ENCODE assay signal across 8 mouse cellular contexts in the genomic region with DNA sequence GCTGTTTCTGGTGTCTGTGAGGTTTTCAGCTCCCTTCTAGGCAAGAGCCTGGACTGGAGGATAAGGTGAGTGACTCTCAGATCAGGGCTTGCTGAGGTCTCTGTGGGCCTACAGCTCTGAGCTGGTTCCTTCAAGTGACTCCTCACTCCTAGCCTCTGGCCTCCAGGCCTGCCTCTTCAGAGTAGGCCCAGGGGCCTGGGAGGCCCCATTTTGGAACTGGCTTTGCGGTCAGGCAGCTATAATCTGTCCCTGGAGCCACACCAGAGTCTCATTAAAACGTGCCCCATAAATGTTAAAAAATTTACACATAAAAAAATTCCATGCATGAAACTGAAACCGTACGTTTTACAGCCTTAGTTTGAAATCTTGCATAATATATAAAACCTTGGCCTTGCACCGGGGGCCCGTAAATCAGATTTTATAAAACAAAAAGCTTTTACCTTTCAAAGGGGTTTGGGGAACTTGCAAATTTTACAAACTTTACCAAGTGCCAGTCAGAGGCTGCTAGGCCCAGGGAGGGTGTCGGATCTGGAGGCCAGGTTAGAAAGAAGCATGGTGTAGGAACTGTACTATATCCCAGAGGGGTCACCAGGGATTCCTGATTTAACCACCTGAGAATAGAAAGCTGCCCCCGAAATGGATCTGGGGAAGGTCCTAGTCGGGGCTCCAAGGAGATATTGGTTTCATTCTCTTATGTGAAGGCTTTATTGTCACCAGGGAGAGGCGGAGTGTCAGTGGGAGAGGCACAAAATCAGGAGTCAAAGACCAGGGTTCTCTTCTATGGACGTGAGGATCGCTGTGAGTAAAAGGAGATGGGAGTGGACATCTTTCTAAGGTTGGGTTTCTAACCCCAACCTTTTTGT.
DNase-seq lines count a peak whose midpoint lies in the region; ATAC-seq and TF ChIP-seq lines count a peak whose summit lies in the region.

No protein-coding gene starts in this region.

- TF ChIP-seq EP300 in lung, postnatal 0 days (IDR thresholded peaks at IDR 0.05) = no peak

- peak; percentile 55; the same call in 1 of the 2 replicates for ATAC-seq in forebrain, embryonic 11.5 days (replicated peaks; ENCODE audit: low FRiP score)
- peak; percentile 4; the same call in 1 of the 2 replicates for ATAC-seq in lung, embryonic 14.5 days (ENCODE audit: insufficient read depth)
- ATAC-seq in lung, postnatal 0 days = no peak
- peak; percentile 87 for ATAC-seq in limb, embryonic 12.5 days (ENCODE audit: insufficient number of reproducible peaks, insufficient read depth, low FRiP score, low TSS enrichment, low read depth)
- peak; percentile 11; the same call in 1 of the 2 replicates for ATAC-seq in neural tube, embryonic 15.5 days (ENCODE audit: low FRiP score)
- ATAC-seq in megakaryocyte, adult 5-6 weeks (ENCODE audit: poor library complexity, severe bottlenecking) = no peak

- H3K9me3 ChIP-seq in forebrain, embryonic 11.5 days (ENCODE audit: control insufficient read depth, low read length) = no peaks in the 10 kb centered on the region
- H3K9me3 ChIP-seq in forebrain, embryonic 10.5 days = peaks cover 5% of the 10 kb centered on the region; the same call in 1 of the 2 replicates
- H3K9me3 ChIP-seq in lung, embryonic 14.5 days (ENCODE audit: low read depth, low read length) = no peaks in the 10 kb centered on the region
- no peaks in the 10 kb centered on the region for H3K9me3 ChIP-seq in lung, postnatal 0 days (ENCODE audit: low read length)
- peaks cover 4% of the 10 kb centered on the region for H3K9me3 ChIP-seq in limb, embryonic 12.5 days
- H3K9me3 ChIP-seq in neural tube, embryonic 15.5 days (replicated peaks) = no peaks in the 10 kb centered on the region

- no peak overlapping the region for H3K4me2 ChIP-seq in forebrain, embryonic 11.5 days (ENCODE audit: low read depth, low read length, severe bottlenecking)
- no peak overlapping the region for H3K4me2 ChIP-seq in lung, embryonic 14.5 days
- H3K4me2 ChIP-seq in lung, postnatal 0 days (replicated peaks; ENCODE audit: low read depth, low read length) = no peak overlapping the region
- no peak overlapping the region for H3K4me2 ChIP-seq in limb, embryonic 12.5 days
- H3K4me2 ChIP-seq in neural tube, embryonic 15.5 days = peak overlapping the region; percentile 44; the same call in 1 of the 2 replicates

- H3K9ac ChIP-seq in forebrain, embryonic 11.5 days (ENCODE audit: low read length) = no peak overlapping the region
- no peak overlapping the region for H3K9ac ChIP-seq in lung, embryonic 14.5 days
- no peak overlapping the region for H3K9ac ChIP-seq in lung, postnatal 0 days (replicated peaks; ENCODE audit: low read depth)
- no peak overlapping the region for H3K9ac ChIP-seq in limb, embryonic 12.5 days (replicated peaks)
- H3K9ac ChIP-seq in neural tube, embryonic 15.5 days (replicated peaks) = no peak overlapping the region

- no peak for TF ChIP-seq CTCF in lung, embryonic 14.5 days (IDR thresholded peaks at IDR 0.05; ENCODE audit: low read depth)
- no peak for TF ChIP-seq CTCF in lung, postnatal 0 days (IDR thresholded peaks at IDR 0.05)

- H3K4me3 ChIP-seq in forebrain, embryonic 11.5 days (ENCODE audit: low read depth, low read length) = no peak overlapping the region
- H3K4me3 ChIP-seq in forebrain, embryonic 10.5 days = no peak overlapping the region
- no peak overlapping the region for H3K4me3 ChIP-seq in lung, embryonic 14.5 days (ENCODE audit: low read depth, low read length)
- H3K4me3 ChIP-seq in lung, postnatal 0 days (ENCODE audit: low read depth, low read length) = no peak overlapping the region
- H3K4me3 ChIP-seq in limb, embryonic 12.5 days (replicated peaks) = no peak overlapping the region
- no peak overlapping the region for H3K4me3 ChIP-seq in neural tube, embryonic 15.5 days (replicated peaks)

- no peak for DNase-seq in forebrain, embryonic 11.5 days (ENCODE audit: low spot score)
- no peak for DNase-seq in forebrain, embryonic 10.5 days (ENCODE audit: extremely low spot score, low spot score)
- DNase-seq in lung, embryonic 14.5 days = no peak
- DNase-seq in lung, postnatal 0 days (ENCODE audit: low spot score) = no peak
- no peak for DNase-seq in thymus, postnatal 10 days (ENCODE audit: low spot score in 2 of 2)

- 0 out of 2 replicates have a peak, but pooled peaks cover 3% of the 10 kb centered on the region for H3K4me1 ChIP-seq in forebrain, embryonic 11.5 days (replicated peaks; ENCODE audit: control insufficient read depth, insufficient read depth, low read length)
- H3K4me1 ChIP-seq in forebrain, embryonic 10.5 days = peaks cover 21% of the 10 kb centered on the region
- H3K4me1 ChIP-seq in lung, embryonic 14.5 days (ENCODE audit: insufficient read depth) = no peaks in the 10 kb centered on the region
- H3K4me1 ChIP-seq in lung, postnatal 0 days (ENCODE audit: insufficient read depth, low read depth, low read length) = no peaks in the 10 kb centered on the region
- peaks cover 29% of the 10 kb centered on the region for H3K4me1 ChIP-seq in limb, embryonic 12.5 days (replicated peaks)
- H3K4me1 ChIP-seq in neural tube, embryonic 15.5 days = peaks cover 25% of the 10 kb centered on the region

- no peaks in the 10 kb centered on the region for H3K27me3 ChIP-seq in forebrain, embryonic 11.5 days (ENCODE audit: control insufficient read depth, insufficient read depth, low read length)
- no peaks in the 10 kb centered on the region for H3K27me3 ChIP-seq in forebrain, embryonic 10.5 days (ENCODE audit: poor library complexity, severe bottlenecking)
- no peaks in the 10 kb centered on the region for H3K27me3 ChIP-seq in lung, embryonic 14.5 days (ENCODE audit: insufficient read depth, low read length)
- H3K27me3 ChIP-seq in lung, postnatal 0 days (replicated peaks; ENCODE audit: insufficient read depth, low read length) = no peaks in the 10 kb centered on the region
- peaks cover 82% of the 10 kb centered on the region for H3K27me3 ChIP-seq in limb, embryonic 12.5 days
- H3K27me3 ChIP-seq in neural tube, embryonic 15.5 days (replicated peaks) = no peaks in the 10 kb centered on the region

- H3K27ac ChIP-seq in forebrain, embryonic 11.5 days (ENCODE audit: low read depth, low read length) = no peak overlapping the region
- H3K27ac ChIP-seq in forebrain, embryonic 10.5 days = no peak overlapping the region
- H3K27ac ChIP-seq in lung, embryonic 14.5 days (ENCODE audit: low read depth) = no peak overlapping the region
- H3K27ac ChIP-seq in lung, postnatal 0 days (ENCODE audit: low read length) = no peak overlapping the region
- H3K27ac ChIP-seq in limb, embryonic 12.5 days = peak overlapping the region; percentile 14; the same call in 1 of the 2 replicates
- H3K27ac ChIP-seq in neural tube, embryonic 15.5 days (replicated peaks) = peak overlapping the region; percentile 61; the same call in 1 of the 2 replicates

- WGBS in forebrain, embryonic 11.5 days = 70% methylated on average over 12 of the region's 12 CpGs
- 74% methylated on average over 12 of the region's 12 CpGs for WGBS in forebrain, embryonic 10.5 days
- WGBS in lung, embryonic 14.5 days = 73% methylated on average over 12 of the region's 12 CpGs
- WGBS in lung, postnatal 0 days = 77% methylated on average over 12 of the region's 12 CpGs
- WGBS in limb, embryonic 12.5 days = 43% methylated on average over 12 of the region's 12 CpGs
- WGBS in neural tube, embryonic 15.5 days = 61% methylated on average over 12 of the region's 12 CpGs

- H3K36me3 ChIP-seq in forebrain, embryonic 11.5 days (ENCODE audit: control insufficient read depth, insufficient read depth, low read length) = peaks cover 3% of the 10 kb centered on the region; the same call in 1 of the 2 replicates
- H3K36me3 ChIP-seq in forebrain, embryonic 10.5 days (replicated peaks) = peaks cover 32% of the 10 kb centered on the region
- H3K36me3 ChIP-seq in lung, embryonic 14.5 days (ENCODE audit: insufficient read depth) = no peaks in the 10 kb centered on the region
- H3K36me3 ChIP-seq in lung, postnatal 0 days (ENCODE audit: insufficient read depth, low read length) = no peaks in the 10 kb centered on the region
- H3K36me3 ChIP-seq in limb, embryonic 12.5 days = peaks cover 12% of the 10 kb centered on the region; the same call in 1 of the 2 replicates
- H3K36me3 ChIP-seq in neural tube, embryonic 15.5 days = no peaks in the 10 kb centered on the region

Comparison
In these comparisons a context has a peak if more than half of its experiments do, and no peak if none do; other contexts are left out.
1. ATAC-seq: peak in forebrain, embryonic 11.5 days (single experiment), lung, embryonic 14.5 days (single experiment), limb, embryonic 12.5 days (single experiment) and neural tube, embryonic 15.5 days (single experiment); none in lung, postnatal 0 days (single experiment) and megakaryocyte, adult 5-6 weeks (single experiment).
2. H3K27ac ChIP-seq: peak in limb, embryonic 12.5 days (single experiment) and neural tube, embryonic 15.5 days (single experiment); none in forebrain, embryonic 11.5 days (single experiment), forebrain, embryonic 10.5 days (single experiment), lung, embryonic 14.5 days (single experiment) and lung, postnatal 0 days (single experiment).